Mouse (Mus musculus) heart, postnatal 36 days (tissue): ENCODE results near the gene Smco2. TPM values are rescaled to one million over a fixed set of nuclear protein-coding genes. Genes with fewer than 3 reads are reported as not detected.

Experiments
- DNase-seq, 2 experiments: peaks; one replicate each; pipeline ENCODE4 v3.0.0; 2021 to 2022
- intact Hi-C: fragments of 180-260 bp; cut with DNase I; formaldehyde crosslinking; loops from one replicate; pipeline ENCODE4 v1.15.1; 2025
- total RNA-seq, 2 experiments: library from RNA; stranded (reverse); gene quantifications; 2 replicates each; pipeline ENCODE4 v1.2.3; 2021

The Smco2 gene
- total RNA-seq, 2 experiments from 2014 or later: 2.5 to 3.4 TPM

GRCm38 (mm10) chr6:146890633-146891032, 40.7 kb downstream of the Smco2 start:
- intact Hi-C loops: loop anchor here (1.0 kb wide), 1 partner anchor 22 kb away; no protein-coding TSS in a partner anchor
- no peak for DNase-seq

- intact Hi-C loops: no loop called here
- DNase-seq: no peak
Observed at GRCm38 (mm10) chr6:146893890-146894289, 44.0 kb downstream of the Smco2 start.

DNA sequence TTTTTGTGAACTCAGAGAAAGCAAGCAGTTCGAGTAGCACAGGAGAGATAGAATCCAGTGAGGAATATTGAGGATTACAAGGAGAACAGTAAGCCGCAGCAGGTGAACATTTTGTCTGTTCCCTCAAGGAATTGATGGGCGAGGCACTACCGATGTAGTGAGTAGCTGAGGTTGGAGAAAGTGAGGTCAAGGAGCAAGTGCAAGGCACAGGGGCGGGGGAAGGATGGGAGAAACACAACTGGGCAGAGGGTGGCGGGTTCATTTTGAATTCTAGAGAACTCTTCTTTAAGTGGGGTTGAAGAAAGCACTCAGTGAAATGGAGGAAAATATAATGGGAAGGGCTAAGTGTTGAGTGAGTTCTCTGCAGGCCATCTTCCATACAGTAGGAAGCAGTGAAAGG, 48.8 kb downstream of the Smco2 start:
- DNase-seq: no peak
- intact Hi-C loops: no loop called here

GRCm38 (mm10) chr6:146899647-146900046, 49.7 kb downstream of the Smco2 start:
- intact Hi-C loops: no loop called here
- DNase-seq: no peak

GRCm38 (mm10) chr6:146901929-146902328, 52.0 kb downstream of the Smco2 start:
- intact Hi-C loops: no loop called here
- DNase-seq: no peak

DNA sequence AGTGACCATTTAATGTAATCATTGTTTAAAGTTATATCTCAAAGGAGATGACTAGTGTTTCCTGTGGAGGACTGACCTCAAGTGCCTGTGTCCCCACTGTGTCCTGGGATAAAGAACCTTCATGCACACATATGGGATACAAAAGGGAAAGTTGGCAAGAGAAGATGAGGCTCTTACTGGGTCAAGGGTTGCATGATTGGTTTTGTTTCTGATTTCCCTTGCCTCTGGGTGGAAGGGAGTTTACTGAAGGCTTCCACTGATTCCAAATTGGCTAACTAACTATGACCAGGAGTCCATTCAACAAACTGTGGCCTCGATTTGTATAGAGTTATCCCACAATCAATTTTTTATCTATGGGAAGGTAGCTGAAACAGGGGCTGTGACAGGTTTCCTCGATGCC, 53.7 kb downstream of the Smco2 start:
- intact Hi-C loops: no loop called here
- no peak for DNase-seq

GRCm38 (mm10) chr6:146904707-146905106, 54.8 kb downstream of the Smco2 start:
- intact Hi-C loops: no loop called here
- no peak for DNase-seq

DNA sequence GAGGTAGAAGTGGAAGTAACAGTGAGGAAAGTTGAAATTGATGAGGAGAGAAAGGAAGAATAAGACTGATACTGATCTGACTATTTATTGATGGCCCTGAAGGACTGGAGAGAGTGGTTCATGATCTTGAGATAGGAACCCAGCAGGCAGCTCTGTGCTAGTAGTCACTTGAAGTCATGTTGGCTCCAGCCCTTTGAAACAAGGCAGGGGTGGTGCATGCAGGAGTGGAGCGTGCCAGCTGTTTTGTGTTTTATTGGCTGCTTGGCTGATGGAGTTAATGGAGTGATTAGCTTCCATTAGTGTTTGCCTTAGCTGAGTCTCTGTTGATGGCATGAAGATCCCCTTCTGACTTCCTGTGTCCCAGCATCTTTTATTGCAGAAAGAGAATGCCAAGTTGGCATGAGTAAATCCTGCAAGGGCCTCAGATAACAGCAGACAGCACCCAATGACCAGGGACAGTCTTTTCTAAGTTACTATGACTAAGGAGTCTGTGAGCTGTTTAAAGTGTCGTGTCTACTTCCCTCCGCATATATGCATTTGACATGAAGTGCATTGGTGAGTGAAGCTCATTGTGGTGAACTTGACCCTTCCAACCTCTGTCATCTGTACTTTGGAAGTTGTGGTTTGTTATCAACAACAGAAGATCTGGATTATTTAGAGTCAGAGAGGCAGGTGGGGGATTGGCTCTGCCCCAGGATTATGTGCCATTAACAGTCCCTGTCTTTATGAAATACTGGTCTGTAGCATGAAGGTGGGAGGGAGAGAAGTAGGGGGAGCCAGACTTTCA, 56.3 kb downstream of the Smco2 start:
- DNase-seq: no peak
- intact Hi-C loops: no loop called here

DNA sequence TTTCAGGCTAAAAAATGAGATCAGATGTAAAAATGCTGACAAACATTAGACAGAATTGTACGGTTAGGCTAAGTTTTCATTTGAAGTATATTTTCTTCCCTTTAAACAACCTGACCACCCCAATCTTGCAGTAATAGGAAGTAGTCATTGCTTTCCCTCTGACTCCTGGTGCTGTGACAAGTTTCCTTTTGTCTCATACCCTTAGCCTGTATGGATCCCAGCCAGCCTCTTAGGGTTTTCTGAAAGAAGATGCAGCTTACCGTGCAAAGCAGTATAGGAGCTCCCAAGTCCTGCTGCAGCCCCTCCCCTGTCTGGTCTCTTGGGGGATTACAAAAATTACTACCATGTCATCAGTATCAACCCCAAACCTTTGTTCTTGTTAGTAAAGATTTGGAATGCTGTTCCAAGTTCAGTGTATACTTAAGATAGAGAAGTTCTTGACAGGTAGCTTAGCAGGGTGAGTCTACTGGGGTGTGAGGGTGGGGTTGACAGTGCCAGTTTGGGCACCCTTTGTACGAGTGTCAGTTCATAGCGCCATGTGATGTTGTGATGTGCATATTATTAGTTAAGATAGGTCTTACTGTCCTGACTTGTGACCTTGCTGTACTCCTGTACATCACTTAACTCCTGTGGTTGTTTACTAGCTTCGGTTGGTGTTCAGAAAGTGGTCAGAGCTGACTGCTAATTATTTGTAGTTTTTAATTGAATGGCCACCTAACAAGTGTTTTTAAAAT, 57.3 kb downstream of the Smco2 start:
- intact Hi-C loops: no loop called here
- no peak for DNase-seq

DNA sequence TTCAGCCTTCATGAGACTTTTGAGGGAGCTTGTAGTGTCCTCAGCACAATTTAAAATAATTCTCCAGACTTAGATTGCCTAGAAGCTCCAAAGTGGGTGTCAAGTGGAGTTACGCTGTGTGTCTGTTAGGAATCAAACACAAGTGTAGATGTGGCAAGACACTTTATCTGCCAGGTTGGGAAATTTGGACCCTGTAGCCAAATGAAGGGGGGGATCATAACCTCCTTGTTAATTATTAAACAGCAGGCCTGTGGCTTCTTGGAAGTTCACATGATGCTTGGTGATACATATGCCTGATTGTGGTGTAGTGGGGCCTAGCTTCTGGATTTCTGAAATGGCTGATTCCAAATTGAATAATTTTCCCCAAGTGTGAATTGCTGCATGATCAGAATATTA, 57.9 kb downstream of the Smco2 start:
- DNase-seq: no peak
- intact Hi-C loops: no loop called here

DNA sequence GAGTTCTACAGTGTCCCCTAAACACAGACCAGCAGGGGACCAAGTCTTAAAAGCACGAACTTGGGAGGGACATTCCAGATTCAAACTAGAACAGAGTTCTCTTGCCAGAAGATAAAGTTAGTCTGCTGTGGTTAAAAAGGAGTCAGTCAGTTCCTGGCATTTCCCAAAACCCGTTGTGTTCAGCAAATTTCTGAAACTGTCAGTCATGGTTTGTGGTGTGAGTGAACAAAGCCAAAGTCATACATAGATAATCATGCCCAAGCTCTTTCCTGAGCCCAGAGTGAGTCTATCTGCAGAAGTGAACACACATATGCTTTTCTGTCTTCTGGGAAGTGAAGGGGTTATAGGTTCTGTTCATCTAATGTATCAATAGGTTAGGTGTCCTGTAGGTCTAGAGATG, 58.9 kb downstream of the Smco2 start:
- intact Hi-C loops: no loop called here

DNA sequence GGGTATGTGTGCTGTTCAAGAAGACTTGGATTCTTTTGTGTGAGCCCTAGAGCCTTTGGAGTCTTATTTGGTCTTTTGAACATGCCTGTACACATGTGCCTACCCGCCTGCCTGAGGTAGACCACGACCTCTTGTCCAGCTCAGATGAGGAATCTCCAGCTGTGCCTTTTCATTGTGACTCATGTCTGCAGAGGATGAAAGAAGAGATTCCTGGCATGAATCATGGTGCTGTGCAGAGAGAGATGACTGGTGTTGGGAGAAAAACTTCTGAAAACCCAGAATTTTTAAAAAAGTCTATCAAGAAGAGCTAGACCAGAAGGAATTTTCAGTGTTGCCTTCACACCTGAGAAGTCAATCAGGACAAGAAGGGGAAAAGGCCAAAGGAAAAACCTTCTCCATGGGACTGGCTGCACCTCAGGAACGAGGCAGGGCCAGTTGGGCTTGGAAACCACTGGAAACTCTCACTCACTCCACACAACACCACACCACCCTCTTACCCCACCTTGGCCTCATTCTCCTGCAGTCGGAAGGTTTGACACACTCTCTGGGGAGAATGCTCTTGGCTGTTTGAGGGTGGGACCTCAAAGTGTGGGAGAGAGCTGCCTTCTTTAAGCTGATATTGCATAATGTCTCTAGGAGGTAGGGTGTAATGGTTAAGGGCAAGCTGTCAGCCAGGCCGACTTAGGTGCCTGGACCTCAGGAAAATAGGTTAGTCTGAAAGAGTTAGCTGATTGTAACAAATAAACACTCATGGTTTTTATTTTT, 60.0 kb downstream of the Smco2 start:
- no peak for DNase-seq
- intact Hi-C loops: loop anchor here (5.0 kb wide), 1 partner anchor 37 kb away; no protein-coding TSS in a partner anchor

More for the DNA sequence above, 58.9 kb downstream of the Smco2 start:
- DNase-seq: no peak

- no peak for DNase-seq
- intact Hi-C loops: loop anchor here (5.0 kb wide), 1 partner anchor 36 kb away; no protein-coding TSS in a partner anchor
Observed at GRCm38 (mm10) chr6:146910801-146911200, 60.9 kb downstream of the Smco2 start.

GRCm38 (mm10) chr6:146912835-146913488, 63.1 kb downstream of the Smco2 start:
- DNase-seq: peak in 1 of 2 experiments; percentile 42
- intact Hi-C loops: loop anchor here (1.0 to 5.0 kb wide), 2 partner anchors 23 to 34 kb away; no protein-coding TSS in a partner anchor

DNA sequence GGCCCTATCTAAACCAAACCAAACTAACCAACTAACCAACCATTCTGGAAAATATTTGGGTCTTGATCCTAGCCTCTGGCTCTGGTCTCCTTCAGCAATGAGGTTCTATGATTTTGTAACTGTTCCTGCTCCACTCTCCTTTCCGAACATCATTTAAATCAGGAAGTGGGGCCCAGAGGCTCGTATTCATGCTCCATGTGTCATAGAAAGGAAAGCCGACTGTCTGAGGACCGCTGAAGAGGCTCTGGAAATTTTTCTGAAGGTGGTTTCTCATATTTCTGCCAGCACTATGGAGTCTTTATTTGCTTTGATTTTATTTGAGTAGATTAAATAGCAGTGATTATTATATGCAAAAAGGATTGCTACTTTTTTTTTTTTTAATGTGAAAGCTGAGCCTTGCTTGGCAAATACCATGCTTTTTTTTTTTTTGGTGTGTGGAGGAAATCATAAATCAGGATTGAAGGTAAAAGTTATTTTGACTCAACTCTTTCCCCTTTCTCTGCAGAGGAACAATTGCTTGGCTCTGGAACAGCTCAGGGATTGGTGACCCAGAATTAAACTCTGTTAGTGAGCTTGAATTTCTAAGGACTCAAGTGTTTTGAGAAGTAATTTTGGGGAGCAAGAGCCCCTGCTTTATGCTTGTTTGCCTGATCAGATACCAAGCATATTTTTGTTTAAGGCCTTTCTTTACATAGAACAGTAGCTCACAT, 63.7 kb downstream of the Smco2 start:
- no peak for DNase-seq
- intact Hi-C loops: loop anchor here (5.0 kb wide), 1 partner anchor 34 kb away; no protein-coding TSS in a partner anchor

DNA sequence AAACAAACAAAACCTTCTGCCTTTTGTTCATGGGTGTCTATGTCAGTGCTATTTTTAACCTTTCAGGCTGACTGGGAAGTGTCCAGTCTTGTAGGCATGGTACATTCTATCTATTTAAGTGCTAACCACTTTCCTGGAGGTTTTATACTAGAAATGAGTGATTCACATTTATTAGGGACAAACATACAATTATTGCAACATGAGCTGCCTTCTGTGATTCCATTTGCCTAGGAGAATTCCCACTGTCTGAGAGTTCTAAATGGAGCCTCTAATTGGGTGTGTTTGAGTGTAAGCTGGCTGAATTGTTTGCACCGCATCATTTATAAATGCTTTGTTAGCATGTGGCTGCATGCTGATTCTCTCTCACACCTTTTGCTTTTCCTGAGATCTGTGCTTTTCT, 65.9 kb downstream of the Smco2 start:
- no peak for DNase-seq
- intact Hi-C loops: no loop called here

- no peak for DNase-seq
Observed at GRCm38 (mm10) chr6:146917396-146917795, 67.5 kb downstream of the Smco2 start.

GRCm38 (mm10) chr6:146918341-146918740, 68.4 kb downstream of the Smco2 start:
- intact Hi-C loops: no loop called here

More at GRCm38 (mm10) chr6:146917396-146917795, 67.5 kb downstream of the Smco2 start:
- intact Hi-C loops: no loop called here

More at GRCm38 (mm10) chr6:146918341-146918740, 68.4 kb downstream of the Smco2 start:
- DNase-seq: no peak
